Mouse (Mus musculus) granulocyte monocyte progenitor cell, adult 5-6 weeks (primary cell): ENCODE measurements around the gene Eva1c. TPM values are rescaled to one million over a fixed set of nuclear protein-coding genes. Genes with fewer than 3 reads are reported as not detected.
A peak's percentile ranks its signal among the peaks of the same experiment; 100 is the strongest.

Source experiments
- ATAC-seq: replicated peaks from 2 replicates; pipeline ENCODE4 v1.8.0; 2016; ENCODE audit warnings: mild to moderate bottlenecking, moderate TSS enrichment, inconsistent platforms; ENCODE audit not compliant: poor library complexity, severe bottlenecking
- total RNA-seq, 2 experiments: library from RNA; stranded (forward) in 1 of 2; stranded (reverse) in 1 of 2; fragments of 200-712, 200-1000 nt in 1 of 2; fragments of >200 nt in 1 of 2; fragmentation: Nextera tagmentation in 1 of 2; gene quantifications; 2 replicates each; pipeline ENCODE4 v1.2.3; 2014 to 2017

Eva1c gene
- total RNA-seq (2014; fragmentation: Nextera tagmentation) (not detected in 2 replicates), total RNA-seq (2017) (not detected in 2 replicates)

DNA sequence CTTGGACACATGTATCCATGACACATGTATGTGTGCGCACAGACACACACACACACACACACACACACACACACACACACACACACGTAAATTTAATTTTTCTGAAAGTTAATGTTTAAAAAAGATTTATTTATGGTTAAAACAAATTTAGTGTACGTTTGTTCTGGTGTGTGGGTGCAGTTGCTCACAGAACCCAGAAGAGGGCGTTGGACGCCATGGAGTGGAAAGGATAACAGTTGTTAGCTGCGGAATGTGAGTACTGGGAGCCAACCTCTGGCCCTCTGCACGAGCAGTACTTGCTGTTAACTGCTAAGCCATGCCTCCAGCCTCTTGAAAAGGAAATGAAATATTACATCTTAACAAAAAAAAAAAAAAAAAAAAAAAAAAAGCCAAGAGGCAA is at the start of gene Eva1c:
Gene Eva1c, plus strand, starts transcription at position 263 of the 400 bp plus-strand sequence.
- ATAC-seq: no peak

DNA sequence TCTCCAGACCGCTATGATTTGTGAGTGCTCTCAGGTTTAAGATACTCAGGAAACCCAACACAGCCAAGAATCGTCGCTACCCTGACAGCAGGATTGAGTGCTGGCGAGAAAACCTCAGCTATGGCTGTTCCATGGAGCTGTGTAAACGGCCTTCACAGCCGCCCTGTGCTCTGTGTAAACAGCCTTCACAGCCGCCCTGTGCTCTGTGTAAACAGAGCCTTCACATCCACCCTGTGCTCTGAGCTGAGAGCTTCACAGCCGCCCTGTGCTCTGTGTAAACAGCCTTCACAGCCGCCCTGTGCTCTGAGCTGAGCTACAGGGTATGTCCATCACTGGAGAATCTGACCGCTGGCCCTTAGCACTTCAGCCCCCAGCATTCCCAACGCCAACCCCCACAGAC is 46.7 kb upstream of the Eva1c start:
- ATAC-seq: no peak

DNA sequence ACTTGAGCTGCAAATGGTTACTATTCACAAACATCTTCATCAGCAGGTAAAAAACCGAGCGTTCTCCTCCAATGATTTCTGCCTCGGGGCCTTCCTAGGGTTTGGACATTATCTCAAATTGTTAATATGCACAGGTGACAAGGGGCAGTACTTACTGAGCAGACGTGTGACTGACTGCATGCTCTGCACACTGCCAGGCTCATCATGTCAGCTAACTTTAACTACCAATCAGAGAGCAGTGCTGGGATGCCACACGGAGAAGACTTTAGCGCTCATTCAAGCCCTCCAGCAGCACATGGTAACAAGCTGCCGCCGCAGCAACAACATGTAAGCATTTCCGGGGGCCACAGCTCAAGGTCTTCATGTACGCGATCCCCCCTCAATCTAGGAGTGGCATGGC is 43.2 kb upstream of the Eva1c start:
- no peak for ATAC-seq

DNA sequence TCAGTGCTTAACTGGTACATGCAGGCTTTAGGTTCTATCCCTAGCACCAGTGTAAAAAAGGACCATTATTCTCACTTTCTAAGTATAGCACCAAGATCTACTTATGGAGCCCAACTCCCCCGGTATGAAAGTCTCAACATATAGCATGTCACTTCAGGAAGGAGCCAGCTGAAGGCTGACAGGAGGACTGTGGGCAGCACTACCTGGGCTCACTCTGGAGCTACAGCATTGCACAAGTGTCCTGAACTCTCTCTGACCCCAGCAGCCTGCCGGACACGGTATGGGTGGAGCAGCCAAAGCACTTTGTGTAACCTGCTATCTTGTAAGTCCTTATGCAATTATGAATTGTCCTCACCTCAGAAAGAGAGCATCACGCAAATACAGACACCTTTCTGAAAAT is 41.3 kb upstream of the Eva1c start:
- ATAC-seq: no peak

DNA sequence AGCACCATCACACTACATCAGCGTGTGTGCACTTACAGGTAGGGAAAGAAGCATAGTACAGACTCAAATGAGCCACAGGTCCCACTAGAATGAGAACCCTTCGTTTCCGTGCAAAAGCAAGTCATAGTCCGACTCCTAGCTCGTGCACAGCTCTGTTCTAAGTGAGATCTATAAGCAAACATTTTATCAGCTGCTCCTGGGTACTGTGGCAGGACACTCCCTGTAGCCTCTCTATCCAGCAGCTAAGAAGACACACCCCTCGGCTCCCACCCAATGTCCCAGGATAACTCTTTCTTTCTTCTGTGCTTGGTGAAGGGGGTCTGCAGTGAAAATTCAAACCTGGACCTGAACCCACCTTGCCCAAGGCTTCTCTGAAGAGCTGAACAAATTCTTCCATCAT is 37.9 kb upstream of the Eva1c start:
- no peak for ATAC-seq

DNA sequence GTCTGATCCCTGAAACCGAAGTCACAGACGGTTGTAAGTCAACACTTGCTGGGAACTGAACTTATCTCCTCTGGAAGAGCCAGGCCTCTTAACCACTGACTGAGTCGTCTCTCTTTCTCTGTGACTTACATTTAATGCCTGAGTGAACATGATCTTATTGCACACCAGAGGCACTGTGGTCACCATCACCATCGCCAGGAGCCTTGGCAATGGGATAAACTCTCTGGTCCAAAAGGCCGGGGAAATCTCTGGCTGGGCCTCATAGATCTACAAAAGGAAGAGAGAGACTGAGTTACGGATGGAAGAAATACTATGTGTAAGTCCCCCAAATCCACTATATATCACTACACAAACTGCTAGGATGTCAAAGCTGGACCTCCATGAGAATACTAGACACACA is 35.6 kb upstream of the Eva1c start:
- ATAC-seq: no peak

DNA sequence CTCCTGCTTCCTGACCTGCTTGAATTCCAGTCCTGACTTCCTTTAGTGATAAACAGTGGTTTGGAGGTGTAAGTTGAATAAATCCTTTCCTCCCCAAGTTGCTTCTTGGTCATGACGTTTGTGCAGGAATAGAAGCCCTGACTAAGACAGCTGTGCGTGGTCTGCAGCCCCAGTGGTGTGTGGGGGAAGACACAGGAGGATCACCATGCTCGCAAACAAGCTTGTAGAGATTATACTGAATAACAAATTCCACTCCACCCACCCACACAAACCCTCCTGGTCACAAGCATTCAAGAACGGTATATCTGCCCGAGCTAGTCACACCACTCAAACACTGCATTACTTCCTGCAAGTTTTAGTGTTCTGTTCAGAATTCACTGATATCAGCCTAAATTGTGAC is 34.5 kb upstream of the Eva1c start:
- ATAC-seq: no peak

DNA sequence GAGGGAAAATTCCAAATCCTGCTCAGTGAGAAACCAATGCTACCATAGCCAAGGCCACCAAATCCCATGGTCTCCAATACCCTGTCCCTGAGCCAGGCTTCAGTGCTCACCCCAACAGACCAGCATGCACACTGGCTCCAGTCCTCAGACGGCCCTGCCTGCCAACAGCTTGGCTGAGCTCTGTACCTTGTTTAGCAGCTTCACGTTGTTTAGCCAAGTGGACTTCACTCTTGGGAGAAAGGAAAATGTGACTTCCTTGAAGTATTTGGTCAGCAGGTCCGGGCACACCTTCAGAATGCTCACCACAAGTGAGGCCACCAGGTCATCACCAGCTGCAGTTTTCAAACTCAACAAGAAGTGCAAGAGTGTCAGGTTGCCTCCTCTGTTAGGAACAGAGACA is 34.0 kb upstream of the Eva1c start:
- ATAC-seq: no peak

DNA sequence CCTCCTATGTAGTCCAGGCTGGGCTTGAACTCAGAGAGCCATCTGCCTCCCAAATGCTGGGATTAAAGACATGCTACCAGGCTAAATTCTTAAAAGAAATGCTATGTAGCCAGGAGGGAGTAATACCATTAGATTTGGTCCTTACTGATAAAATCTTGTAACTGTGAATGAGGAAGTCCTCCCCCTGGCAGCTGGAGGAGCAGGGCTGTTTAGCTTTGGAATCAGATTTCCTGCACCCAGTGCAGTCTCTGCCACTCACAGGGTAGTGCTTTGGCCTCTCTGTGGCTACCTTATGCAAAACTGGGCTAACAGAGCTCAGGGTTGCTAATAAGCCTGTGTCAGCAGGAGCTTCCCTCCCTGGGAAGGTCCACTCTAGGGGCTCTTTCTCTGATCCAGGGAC is 31.8 kb upstream of the Eva1c start:
- ATAC-seq: no peak

DNA sequence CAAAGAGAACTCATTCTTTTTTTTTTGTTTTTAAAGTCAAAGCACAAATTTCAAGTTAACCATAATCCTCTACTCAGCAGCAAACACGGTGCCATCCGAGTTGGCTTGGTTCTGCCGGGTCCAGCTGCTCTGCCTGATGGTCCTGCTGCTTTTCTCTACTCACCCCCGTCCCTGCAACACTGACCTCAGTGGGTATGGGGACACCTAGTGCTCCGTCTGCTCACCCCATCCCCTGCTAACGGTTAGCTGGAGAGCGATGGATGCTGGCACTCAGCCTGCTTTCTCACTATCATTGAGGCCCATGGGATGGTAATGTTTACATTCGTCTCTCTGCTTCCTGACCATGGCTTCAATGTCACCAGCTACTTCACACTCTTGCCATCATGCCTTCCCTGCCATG is 28.1 kb upstream of the Eva1c start:
- no peak for ATAC-seq

DNA sequence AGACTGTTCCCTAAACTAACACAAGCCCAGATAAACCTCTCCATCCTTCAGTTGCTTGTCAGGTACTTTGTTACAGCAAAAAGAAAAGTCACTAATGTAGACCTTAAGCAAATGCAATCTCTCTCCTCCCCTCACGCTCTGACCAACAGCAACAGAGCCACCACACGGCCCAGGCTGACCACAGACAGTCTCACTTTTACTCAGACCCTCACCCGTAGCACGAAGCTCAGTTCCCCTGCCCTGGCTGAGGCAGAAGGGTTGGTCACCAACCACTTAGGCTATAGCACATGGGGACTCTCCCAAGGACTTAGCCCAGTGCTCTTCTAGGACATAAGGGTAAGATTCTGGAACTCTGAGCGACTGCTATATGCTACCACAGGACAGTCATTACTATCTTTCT is 27.7 kb upstream of the Eva1c start:
- no peak for ATAC-seq

DNA sequence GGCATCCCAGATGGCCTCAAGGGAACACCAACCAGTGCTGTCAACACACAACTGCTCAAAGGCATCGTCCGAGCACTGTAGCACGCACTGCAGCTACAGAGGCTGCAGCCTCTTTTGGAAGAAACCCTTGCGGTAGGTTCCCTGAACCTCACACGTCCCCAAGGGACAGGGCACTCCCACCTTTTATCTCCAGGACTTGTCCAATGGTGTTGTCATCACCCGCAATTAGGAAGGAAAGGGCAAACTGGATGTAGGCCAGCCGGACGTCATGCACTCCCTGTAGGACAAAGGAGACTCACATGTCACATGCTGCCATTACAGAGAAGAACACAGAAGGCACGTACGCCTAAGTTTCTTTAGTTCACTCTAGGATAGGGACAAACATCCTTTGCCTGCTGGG is 26.7 kb upstream of the Eva1c start:
- no peak for ATAC-seq

DNA sequence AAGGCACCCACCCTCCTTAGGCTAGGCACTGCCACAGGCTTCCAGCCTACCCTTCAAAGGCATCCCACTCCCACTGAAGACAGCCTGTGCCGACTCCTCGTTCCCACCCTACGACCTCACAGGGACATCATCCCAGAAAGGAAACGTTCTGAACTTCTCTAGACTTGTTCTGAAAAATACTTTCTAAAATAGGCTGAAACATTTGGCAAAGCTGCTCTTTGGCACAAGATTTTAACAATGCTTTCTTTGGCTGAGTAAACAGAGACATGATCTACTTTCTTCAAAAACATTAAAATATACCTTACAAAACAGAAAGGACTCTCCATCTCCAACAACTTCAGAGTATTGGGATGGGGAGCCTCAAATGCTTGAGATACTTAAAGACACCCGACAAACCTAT is 25.3 kb upstream of the Eva1c start:
- no peak for ATAC-seq

DNA sequence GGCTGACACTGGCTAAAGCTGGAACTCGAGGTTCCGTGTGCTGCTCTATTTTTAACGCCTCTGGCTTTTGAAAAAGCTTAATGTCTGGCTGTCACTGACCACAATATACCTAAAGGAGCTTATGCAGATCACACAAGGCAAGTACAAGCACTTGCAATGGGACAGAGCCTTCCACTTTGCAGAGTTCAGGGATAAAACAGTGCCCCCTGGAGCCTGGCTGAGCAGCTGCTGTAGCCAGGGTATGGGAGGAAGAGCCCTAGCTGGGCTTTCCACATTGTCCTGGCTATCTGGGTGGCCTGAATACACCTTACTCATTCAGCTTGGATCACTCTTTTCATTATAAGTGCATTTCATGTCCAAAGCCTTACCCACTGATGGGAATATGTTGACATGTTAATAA is 24.6 kb upstream of the Eva1c start:
- ATAC-seq: peak; percentile 58; the same call in 1 of the 2 replicates

DNA sequence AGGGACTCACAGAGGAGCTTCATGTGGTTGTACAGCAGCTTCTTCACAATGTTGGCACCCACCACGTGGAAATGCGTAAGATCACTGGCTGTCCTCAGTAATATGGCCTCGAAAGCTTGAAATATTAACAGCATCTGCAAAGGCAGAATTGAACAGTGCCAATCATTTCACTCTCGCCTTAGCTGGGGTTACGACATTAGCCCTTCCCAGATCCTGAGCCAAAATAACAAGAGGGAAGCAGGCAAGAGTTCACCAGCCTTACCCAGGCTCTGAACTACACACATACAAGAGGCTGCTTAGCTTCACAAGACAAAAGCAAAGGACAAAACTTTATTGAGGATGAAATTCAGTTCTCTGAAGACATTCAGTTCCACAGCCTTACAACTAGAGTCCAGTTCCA is 22.1 kb upstream of the Eva1c start:
- ATAC-seq: no peak

DNA sequence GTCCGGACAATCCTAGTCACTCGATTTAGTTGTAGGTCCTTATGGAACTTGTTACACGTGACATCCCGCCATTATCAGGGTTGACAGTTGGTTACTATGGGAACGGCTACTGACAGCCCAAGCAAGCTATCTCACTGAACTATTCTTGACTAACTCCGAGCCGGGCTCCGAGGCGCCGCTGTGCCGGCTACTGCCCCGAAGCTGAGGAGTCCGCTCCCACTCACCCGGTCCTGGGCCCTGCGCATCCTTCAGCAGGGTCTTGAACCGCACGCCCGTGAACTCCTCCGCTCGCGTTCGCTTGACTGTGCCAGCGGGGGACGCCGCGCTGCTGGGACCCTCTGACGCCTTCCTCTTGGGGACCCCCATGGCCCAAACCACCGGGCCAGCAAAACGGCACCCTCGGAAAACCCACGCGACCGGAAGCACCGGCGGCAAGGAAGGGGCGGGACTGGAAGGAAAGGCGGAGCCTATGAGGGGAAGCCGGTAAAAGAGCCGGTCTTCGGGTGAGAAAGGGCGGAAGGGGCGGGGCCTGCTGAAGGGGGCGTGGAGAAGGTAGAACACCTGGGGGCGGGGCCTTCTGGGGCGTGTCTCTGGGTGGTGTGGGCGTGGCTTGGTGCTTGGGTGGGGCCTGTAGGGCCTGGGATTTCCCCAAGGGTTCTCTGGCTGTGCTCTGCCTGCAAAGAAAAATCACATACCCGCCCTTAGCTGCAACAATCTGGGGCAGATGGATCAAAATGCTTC is 16.4 kb upstream of the Eva1c start, which contains the start of gene Urb1:
Gene Urb1, minus strand, starts transcription at position 439 of the 741 bp plus-strand sequence.
- peak; percentile 96 for ATAC-seq

DNA sequence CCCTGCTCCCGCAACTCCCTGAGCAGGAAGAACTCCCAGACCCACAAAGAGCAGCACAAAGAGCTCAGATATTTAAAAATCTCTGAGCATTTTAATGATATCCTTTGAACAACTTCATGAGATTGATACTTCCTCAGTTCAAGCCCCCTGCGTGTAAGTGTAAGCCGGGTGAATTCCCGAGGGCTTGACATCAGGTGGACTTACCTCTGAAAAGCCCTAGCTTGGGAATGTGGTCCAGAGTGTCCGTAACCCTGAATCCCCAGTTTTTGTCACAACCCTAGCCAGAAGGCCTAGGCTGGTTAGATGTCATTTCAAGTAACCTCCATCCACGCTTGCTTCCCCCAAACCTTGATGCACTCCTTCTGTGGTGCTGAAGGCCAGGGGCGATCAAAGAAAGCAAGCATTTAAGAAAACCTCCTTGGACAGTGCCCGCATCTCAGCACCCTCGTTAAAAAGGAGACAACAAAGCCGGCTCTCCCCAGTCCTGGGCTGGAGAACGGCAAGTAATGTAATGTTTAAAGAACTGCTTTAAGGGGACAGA is 15.7 kb upstream of the Eva1c start:
- ATAC-seq: peak; percentile 2; the same call in 1 of the 2 replicates

DNA sequence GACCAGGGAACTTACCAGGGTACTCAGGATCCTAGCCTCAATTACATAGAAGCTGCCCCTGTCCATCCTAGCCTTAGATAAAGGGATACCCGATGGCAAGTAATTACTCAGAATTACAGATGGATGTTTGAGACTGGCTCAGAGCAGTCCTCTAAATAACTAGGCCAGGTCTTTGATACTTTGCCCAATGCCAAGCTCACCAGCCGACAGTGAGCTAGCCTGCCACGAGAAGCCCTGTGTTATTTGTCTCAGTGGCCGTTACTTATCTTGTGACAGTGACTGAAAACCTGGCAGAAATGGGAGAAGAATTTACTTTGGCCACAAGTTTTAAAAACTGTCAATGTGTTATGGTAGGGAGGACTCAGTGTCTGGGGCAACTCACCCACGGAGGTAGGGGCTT is 14.4 kb upstream of the Eva1c start:
- ATAC-seq: no peak

DNA sequence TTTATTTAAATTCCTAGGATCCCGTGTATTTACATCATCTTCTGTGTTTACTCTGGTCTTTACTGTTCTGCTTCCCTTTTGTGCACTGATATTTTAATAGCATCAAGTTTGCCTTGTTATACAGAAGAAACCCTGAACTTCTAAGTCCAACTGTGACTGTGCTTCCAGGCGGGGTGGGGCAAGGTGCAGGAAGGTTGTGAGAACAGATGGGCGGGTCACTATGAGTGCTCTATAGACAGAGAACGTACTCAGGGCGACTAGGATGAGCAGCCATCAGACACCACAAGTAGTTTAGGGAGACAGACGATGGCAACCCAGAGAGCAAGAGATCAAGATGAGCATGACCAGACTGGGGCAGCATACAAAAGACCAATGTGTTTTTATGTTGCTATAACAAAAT is 6.2 kb upstream of the Eva1c start:
- ATAC-seq: no peak

DNA sequence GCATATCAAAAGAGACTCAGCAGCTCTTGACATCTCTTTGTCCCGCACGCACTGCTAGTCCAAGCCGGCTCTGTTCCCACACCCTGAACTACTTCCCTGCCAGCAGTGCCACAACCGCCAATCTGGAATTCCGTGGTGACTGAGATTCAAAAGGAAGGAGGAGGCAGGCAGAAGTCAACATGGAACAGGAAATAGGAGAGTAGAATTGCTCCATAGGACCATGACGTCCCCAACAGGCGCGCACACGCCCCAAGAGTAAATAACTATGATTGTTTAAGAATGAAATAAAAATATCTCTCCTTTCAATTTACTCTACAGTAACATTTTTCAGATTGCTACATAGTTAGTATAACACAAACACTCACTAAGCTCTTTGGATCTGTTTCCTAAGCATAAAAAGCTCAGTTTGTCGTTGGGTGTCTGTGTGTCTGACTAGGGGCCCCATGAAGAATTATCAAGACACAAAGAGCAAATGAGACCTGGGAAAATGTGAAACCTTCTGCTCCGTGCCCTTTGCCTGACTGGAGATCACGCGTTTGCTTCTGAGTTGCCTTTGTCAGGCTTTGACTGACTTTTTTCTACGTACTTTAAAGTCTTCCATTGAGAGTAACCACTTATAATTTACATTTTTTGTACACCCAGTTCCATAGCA is 5.3 kb upstream of the Eva1c start:
- no peak for ATAC-seq

DNA sequence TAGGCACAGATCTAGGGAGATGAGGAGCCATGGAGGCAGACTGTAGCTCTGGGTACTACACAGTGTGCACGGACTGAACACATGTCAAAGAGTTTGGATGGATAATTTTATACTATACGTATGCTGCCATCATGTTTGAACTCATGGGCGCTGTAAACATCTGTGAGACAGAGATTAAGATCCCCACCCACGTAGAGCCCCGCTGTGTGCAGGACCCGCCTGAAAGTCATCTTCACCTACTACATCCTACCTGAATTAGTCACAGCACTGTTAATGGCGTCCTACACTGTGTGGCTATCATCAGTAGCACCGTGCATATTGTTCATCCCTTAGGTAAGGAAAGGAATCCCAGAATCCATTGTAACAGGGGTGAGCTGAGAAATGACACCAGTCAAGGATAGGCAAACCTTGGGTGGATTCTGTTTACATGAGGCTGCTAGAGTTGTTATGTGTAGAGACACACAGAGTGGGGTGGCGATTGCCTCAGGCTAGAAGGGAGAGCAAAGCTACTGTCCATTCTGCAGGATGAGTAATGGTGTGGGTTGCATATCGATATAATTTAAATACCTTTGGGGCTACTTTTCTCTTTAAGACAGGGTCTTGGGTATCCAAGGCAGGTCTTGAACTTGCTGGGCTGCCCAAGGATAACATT is 4.1 kb upstream of the Eva1c start:
- no peak for ATAC-seq
